8 mouse cellular contexts compared by ENCODE assay signal in genomic region chr9:114688953-114689407, GRCm38 (mm10). TPM values are rescaled to one million over a fixed set of nuclear protein-coding genes. Genes with fewer than 3 reads are reported as not detected.
DNase-seq lines count a peak whose midpoint lies in the region; ATAC-seq and TF ChIP-seq lines count a peak whose summit lies in the region.

No protein-coding gene starts in this region.

- ATAC-seq in Patski: peak; percentile 29
- ATAC-seq in forebrain, embryonic 12.5 days (ENCODE audit: low FRiP score): no peak; the same call in none of the 2 replicates
- peak; percentile 64 for ATAC-seq in limb, embryonic 12.5 days (ENCODE audit: insufficient number of reproducible peaks, insufficient read depth, low FRiP score, low TSS enrichment, low read depth)
- peak; percentile 71 for ATAC-seq in midbrain, embryonic 15.5 days (replicated peaks)

- H3K36me3 ChIP-seq in kidney, adult 2 months (ENCODE audit: control insufficient read depth, insufficient read depth, low read length): no peaks in the 10 kb centered on the region; the same call in 1 of the 2 replicates
- peaks cover 22% of the 10 kb centered on the region for H3K36me3 ChIP-seq in forebrain, embryonic 12.5 days (replicated peaks)
- H3K36me3 ChIP-seq in limb, embryonic 12.5 days: peaks cover 26% of the 10 kb centered on the region
- H3K36me3 ChIP-seq in midbrain, embryonic 15.5 days (replicated peaks): peaks cover 9% of the 10 kb centered on the region; the same call in 1 of the 2 replicates

- peak overlapping the region; percentile 87 for H3K9ac ChIP-seq in forebrain, embryonic 12.5 days
- peak overlapping the region; percentile 91 for H3K9ac ChIP-seq in limb, embryonic 12.5 days (replicated peaks)
- peak overlapping the region; percentile 90 for H3K9ac ChIP-seq in midbrain, embryonic 15.5 days

- POLR2A ChIA-PET in Patski (lab: Charles Lee): interaction anchor here (0.9 kb wide), 1 partner anchor 12 kb away, joined by 3 read pairs; no protein-coding TSS in a partner anchor

- TF ChIP-seq POLR2A in kidney, adult 2 months (IDR thresholded peaks at IDR 0.05; ENCODE audit: low read depth, low read length): no peak

- H3K27me3 ChIP-seq in kidney, adult 2 months (replicated peaks; ENCODE audit: control insufficient read depth, insufficient read depth, low read length): no peaks in the 10 kb centered on the region
- H3K27me3 ChIP-seq in Patski: no peaks in the 10 kb centered on the region
- no peaks in the 10 kb centered on the region for H3K27me3 ChIP-seq in forebrain, embryonic 12.5 days
- no peaks in the 10 kb centered on the region for H3K27me3 ChIP-seq in limb, embryonic 12.5 days
- no peaks in the 10 kb centered on the region for H3K27me3 ChIP-seq in midbrain, embryonic 15.5 days (replicated peaks)

- H3K9me3 ChIP-seq in forebrain, embryonic 12.5 days: no peaks in the 10 kb centered on the region
- no peaks in the 10 kb centered on the region for H3K9me3 ChIP-seq in limb, embryonic 12.5 days
- no peaks in the 10 kb centered on the region for H3K9me3 ChIP-seq in midbrain, embryonic 15.5 days

- H3K4me1 ChIP-seq in kidney, adult 2 months (ENCODE audit: control insufficient read depth, insufficient read depth, low read length): peaks cover 13% of the 10 kb centered on the region
- H3K4me1 ChIP-seq in forebrain, embryonic 12.5 days: peaks cover 29% of the 10 kb centered on the region
- H3K4me1 ChIP-seq in limb, embryonic 12.5 days (replicated peaks): peaks cover 23% of the 10 kb centered on the region
- H3K4me1 ChIP-seq in midbrain, embryonic 15.5 days: peaks cover 38% of the 10 kb centered on the region

- H3K27ac ChIP-seq in kidney, adult 2 months (ENCODE audit: insufficient read depth, low read depth, low read length): peak overlapping the region; percentile 82
- H3K27ac ChIP-seq in forebrain, embryonic 12.5 days: peak overlapping the region; percentile 95
- H3K27ac ChIP-seq in limb, embryonic 12.5 days: peak overlapping the region; percentile 83
- peak overlapping the region; percentile 97 for H3K27ac ChIP-seq in midbrain, embryonic 15.5 days

- in situ Hi-C loops in Patski (cut with MboI; ENCODE audit: low pct_unique_long_range_greater_than_20kb): no loop called here

- H3K4me2 ChIP-seq in forebrain, embryonic 12.5 days: peak overlapping the region; percentile 75
- H3K4me2 ChIP-seq in limb, embryonic 12.5 days: peak overlapping the region; percentile 92
- H3K4me2 ChIP-seq in midbrain, embryonic 15.5 days: peak overlapping the region; percentile 61

- under 1% methylated on average over 50 of the region's 50 CpGs for WGBS in kidney, adult 2 months
- WGBS in forebrain, embryonic 12.5 days: under 1% methylated on average over 50 of the region's 50 CpGs
- under 1% methylated on average over 50 of the region's 50 CpGs for WGBS in limb, embryonic 12.5 days
- under 1% methylated on average over 50 of the region's 50 CpGs for WGBS in midbrain, embryonic 15.5 days

- CTCF ChIA-PET in Patski (lab: Charles Lee): interaction anchor here (0.8 kb wide), 1 partner anchor 25 kb away, joined by 3 read pairs; no protein-coding TSS in a partner anchor

- peak overlapping the region; percentile 82 for H3K4me3 ChIP-seq in kidney, adult 2 months (ENCODE audit: insufficient read depth, low read depth, low read length)
- peak overlapping the region; percentile 95 for H3K4me3 ChIP-seq in forebrain, embryonic 12.5 days (replicated peaks)
- H3K4me3 ChIP-seq in limb, embryonic 12.5 days (replicated peaks): peak overlapping the region; percentile 94
- peak overlapping the region; percentile 89 for H3K4me3 ChIP-seq in midbrain, embryonic 15.5 days

- TF ChIP-seq CTCF in kidney, adult 2 months (conservative IDR thresholded peaks at IDR 0.05; ENCODE audit: insufficient read depth, insufficient read length, low read depth, low read length): no peak
- no peak for TF ChIP-seq CTCF in Patski (IDR thresholded peaks at IDR 0.05)

- no peak for DNase-seq in kidney, adult 2 months
- DNase-seq in kidney, adult 9 months: no peak
- DNase-seq in Patski (ENCODE audit: low read depth, low spot score): no peak
- DNase-seq in cerebellum, adult 11-12 months: no peak
- DNase-seq in spleen, postnatal 10 days (ENCODE audit: low spot score in 2 of 2): no peak

RNA-seq across cellular contexts. Expression of gene Dync1li1, which starts 0.4 kb away (rescaled TPM):
- polyA plus RNA-seq in kidney, adult 2 months (2012; rRNA removed): 21.3 and 24.6 TPM in 2 replicates
- 55.6 TPM for polyA plus RNA-seq in Patski (2021)
- polyA plus RNA-seq in forebrain, embryonic 12.5 days (2016; fragmentation: Nextera tagmentation; extraction: Ambion mirVana): 101 and 104 TPM in 2 replicates
- 69.0 and 77.4 TPM in 2 replicates for polyA plus RNA-seq in limb, embryonic 12.5 days (2016; fragmentation: Nextera tagmentation; extraction: Ambion mirVana)
- 140 and 154 TPM in 2 replicates for polyA plus RNA-seq in midbrain, embryonic 15.5 days (2015; fragmentation: Nextera tagmentation; extraction: Ambion mirVana)

RNA-seq across cellular contexts. Expression of gene Cmtm6, which starts 41.9 kb away (rescaled TPM):
- 68.7 and 70.5 TPM in 2 replicates for polyA plus RNA-seq in kidney, adult 2 months (2012; rRNA removed)
- 64.0 TPM for polyA plus RNA-seq in Patski (2021)
- 25.4 and 25.6 TPM in 2 replicates for polyA plus RNA-seq in forebrain, embryonic 12.5 days (2016; fragmentation: Nextera tagmentation; extraction: Ambion mirVana)
- 24.9 and 26.1 TPM in 2 replicates for polyA plus RNA-seq in limb, embryonic 12.5 days (2016; fragmentation: Nextera tagmentation; extraction: Ambion mirVana)
- 18.3 TPM in 2 replicates for polyA plus RNA-seq in midbrain, embryonic 15.5 days (2015; fragmentation: Nextera tagmentation; extraction: Ambion mirVana)

RNA-seq across cellular contexts. Expression of gene Cnot10, which starts 49.0 kb away (rescaled TPM):
- polyA plus RNA-seq in kidney, adult 2 months (2012; rRNA removed): 21.9 and 24.0 TPM in 2 replicates
- polyA plus RNA-seq in Patski (2021): 46.3 TPM
- polyA plus RNA-seq in forebrain, embryonic 12.5 days (2016; fragmentation: Nextera tagmentation; extraction: Ambion mirVana): 67.9 and 70.6 TPM in 2 replicates
- polyA plus RNA-seq in limb, embryonic 12.5 days (2016; fragmentation: Nextera tagmentation; extraction: Ambion mirVana): 81.9 and 82.2 TPM in 2 replicates
- 57.4 and 61.0 TPM in 2 replicates for polyA plus RNA-seq in midbrain, embryonic 15.5 days (2015; fragmentation: Nextera tagmentation; extraction: Ambion mirVana)
